Mouse (Mus musculus) limb, embryonic 13.5 days (tissue): ENCODE measurements at regions not wholly inside any gene's neighbourhood (a gene's known extent, or its start where the extent isn't known, plus 50 kb on each side); places are given as distances from the start of the nearest gene placed in this dataset.
A peak's percentile ranks its signal among the peaks of the same experiment; 100 is the strongest.

Source experiments
- ATAC-seq: fragments of 200-750 bp; cut with Nextera tagmentation; 2 replicates; pipeline ENCODE4 v1.8.0; 2017; ENCODE audit warnings: low read depth, moderate number of reproducible peaks, moderate TSS enrichment; ENCODE audit not compliant: low FRiP score
- H3K27ac ChIP-seq: fragments of 300-500 bp; sonication (generic); 2 replicates; pipeline ENCODE4 v1.5.1; 2015; ENCODE audit warnings: inconsistent platforms, mild to moderate bottlenecking, moderate library complexity
- H3K27me3 ChIP-seq: fragments of 300-500 bp; sonication (generic); 2 replicates; pipeline ENCODE4 v1.6.1; 2015; ENCODE audit warnings: mild to moderate bottlenecking, inconsistent platforms
- H3K36me3 ChIP-seq: fragments of 300-500 bp; sonication (generic); 2 replicates; pipeline ENCODE4 v1.6.1; 2015; ENCODE audit warnings: inconsistent platforms, mild to moderate bottlenecking, moderate library complexity
- H3K4me1 ChIP-seq: fragments of 300-500 bp; sonication (generic); 2 replicates; pipeline ENCODE4 v1.6.1; 2015; ENCODE audit warnings: inconsistent platforms
- H3K4me2 ChIP-seq: fragments of 300-500 bp; sonication (generic); replicated peaks from 2 replicates; pipeline ENCODE4 v1.6.1; 2015; ENCODE audit warnings: inconsistent platforms, mild to moderate bottlenecking, moderate library complexity
- H3K4me3 ChIP-seq: fragments of 300-500 bp; sonication (generic); 2 replicates; pipeline ENCODE4 v1.5.1; 2015; ENCODE audit warnings: moderate library complexity, mild to moderate bottlenecking, inconsistent platforms
- H3K9ac ChIP-seq: fragments of 300-500 bp; sonication (generic); 2 replicates; pipeline ENCODE4 v1.6.1; 2015; ENCODE audit warnings: mild to moderate bottlenecking, inconsistent platforms
- H3K9me3 ChIP-seq: fragments of 300-500 bp; sonication (generic); 2 replicates; pipeline ENCODE4 v1.6.1; 2016; ENCODE audit warnings: inconsistent platforms
- WGBS: fragments of 180-500 bp; shearing (Covaris S2); methylation state at CpG from one replicate; pipeline ENCODE4 v1.1.7; 2015; 5-methylcytosine and 5-hydroxymethylcytosine counted together

DNA sequence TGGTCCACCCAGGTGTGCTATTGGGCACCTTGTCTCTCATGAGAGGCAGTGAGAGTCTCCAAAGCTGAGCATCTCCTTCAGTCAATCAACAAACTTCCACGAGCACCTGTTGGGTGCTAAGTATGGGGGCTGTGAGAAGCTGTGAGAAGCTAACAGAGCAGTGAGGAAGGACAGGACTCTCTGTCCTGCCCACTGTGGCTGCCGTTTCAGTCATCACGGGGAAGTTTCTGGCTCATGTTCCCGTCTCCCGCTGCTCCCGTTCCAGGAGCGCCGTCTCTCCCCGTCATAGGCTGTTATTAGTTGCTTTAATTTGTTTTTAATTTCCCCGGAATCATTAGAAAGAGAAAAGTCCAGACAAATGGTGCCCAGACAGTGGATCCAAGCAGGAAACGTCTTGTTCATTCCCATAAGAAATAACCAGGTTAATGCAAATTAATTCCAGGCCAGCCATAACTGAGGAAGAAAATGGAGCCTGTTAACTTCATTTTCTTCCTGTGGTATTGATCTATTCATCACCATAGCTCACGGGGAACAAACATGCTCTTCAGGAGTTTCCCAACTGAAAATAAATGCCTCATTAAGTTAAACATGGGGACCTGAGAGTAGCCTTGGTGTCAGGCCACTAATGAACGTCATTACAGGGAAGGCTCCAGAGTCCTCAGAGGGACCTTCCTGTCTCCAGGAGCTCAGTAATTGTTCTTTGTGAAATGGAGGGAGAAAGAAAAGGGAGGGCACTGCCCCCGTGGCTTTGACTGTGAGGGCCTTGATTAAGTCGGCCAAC lies 70.3 kb downstream of the Matn1 start:
- Histone ChIP-seq H3K27ac (no peak overlapping the region), H3K4me1 (peaks cover 26% of the 10 kb centered on the region)
- WGBS = 22% methylated on average over 15 of the region's 15 CpGs

DNA sequence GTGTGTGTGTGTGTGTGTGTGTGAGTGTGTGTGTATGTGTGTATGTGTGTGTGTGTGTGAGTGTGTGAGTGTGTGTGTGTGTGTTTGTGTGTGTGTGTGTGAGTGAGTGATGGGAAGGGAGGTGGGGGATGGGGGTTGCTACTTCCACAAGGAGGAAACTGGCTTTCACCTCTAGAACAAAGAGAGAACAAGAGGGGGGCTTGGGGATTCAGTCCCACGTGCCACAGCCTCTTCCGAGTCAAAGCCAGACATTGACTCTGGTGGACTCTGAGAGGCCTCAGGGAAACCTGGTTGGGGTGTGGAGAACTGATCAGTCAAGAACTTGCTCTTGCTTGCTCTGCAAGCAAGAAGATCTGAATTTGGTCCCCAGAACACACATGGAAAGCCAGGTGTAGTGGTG lies 71.0 kb downstream of the Matn1 start:
- Histone ChIP-seq H3K27me3 (no peaks in the 10 kb centered on the region), H3K27ac (no peak overlapping the region), H3K4me2 (no peak overlapping the region), H3K4me3 (no peak overlapping the region), H3K9ac (no peak overlapping the region), H3K36me3 (no peaks in the 10 kb centered on the region), H3K9me3 (no peaks in the 10 kb centered on the region), H3K4me1 (peaks cover 27% of the 10 kb centered on the region)
- 29% methylated on average over 2 of the region's 2 CpGs for WGBS
- no peak for ATAC-seq

More for the DNA sequence above, 70.3 kb downstream of the Matn1 start:
- ATAC-seq = no peak
- H3K4me3 ChIP-seq = no peak overlapping the region
- H3K9me3 ChIP-seq = no peaks in the 10 kb centered on the region
- H3K4me2 ChIP-seq = 0 out of 2 replicates have a peak overlapping the region, but pooled peaks have one; percentile 4
- no peak overlapping the region for H3K9ac ChIP-seq
- no peaks in the 10 kb centered on the region for H3K36me3 ChIP-seq
- H3K27me3 ChIP-seq = no peaks in the 10 kb centered on the region

DNA sequence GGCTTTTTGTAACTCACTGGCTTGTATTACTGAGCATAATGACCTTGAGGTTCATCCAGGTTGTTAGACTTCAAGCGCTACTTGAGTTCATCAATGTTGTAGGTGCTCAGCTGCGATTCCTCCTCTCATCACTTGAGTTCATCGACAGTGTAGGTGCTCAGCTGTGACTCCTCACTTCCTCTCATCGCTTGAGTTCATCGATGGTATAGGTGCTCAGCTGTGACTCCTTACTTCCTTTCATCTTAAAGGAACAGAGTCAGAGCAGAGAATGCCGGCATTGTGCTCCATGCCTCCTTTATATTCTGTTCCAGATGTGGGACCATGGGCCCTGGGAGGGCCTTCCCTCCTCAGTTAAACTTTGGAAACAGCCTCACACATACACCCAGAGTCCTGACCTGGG lies 79.4 kb downstream of the Matn1 start:
- Histone ChIP-seq H3K27ac (no peak overlapping the region), H3K4me3 (no peak overlapping the region), H3K4me1 (peaks cover 10% of the 10 kb centered on the region; the same call in 1 of the 2 replicates), H3K27me3 (no peaks in the 10 kb centered on the region), H3K9ac (no peak overlapping the region), H3K9me3 (peaks cover 16% of the 10 kb centered on the region; the same call in 1 of the 2 replicates), H3K4me2 (no peak overlapping the region), H3K36me3 (no peaks in the 10 kb centered on the region)
- WGBS = 48% methylated on average over 6 of the region's 6 CpGs
- ATAC-seq = no peak

DNA sequence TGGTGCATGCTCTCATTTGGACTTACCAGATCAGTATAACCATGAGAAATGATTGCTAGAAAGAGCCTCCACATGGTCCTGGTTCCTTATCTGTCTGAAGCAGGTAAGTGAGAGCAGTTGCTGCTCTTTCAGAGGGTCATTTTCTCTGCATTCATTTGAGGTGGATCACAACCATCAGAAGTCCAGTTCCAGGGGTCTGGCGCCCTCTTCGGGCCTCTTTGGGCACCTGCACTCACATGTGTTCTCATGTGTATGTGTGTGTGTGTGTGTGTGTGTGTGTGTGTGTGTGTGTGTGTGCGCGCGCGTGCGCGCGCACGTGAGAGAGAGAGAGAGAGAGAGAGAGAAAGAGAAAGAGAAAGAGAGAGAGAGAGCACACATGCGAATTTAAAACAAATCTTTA lies 92.1 kb downstream of the Matn1 start:
- Histone ChIP-seq H3K4me3 (no peak overlapping the region), H3K9ac (no peak overlapping the region), H3K27me3 (no peaks in the 10 kb centered on the region), H3K27ac (no peak overlapping the region), H3K4me1 (no peaks in the 10 kb centered on the region), H3K9me3 (no peaks in the 10 kb centered on the region), H3K36me3 (no peaks in the 10 kb centered on the region), H3K4me2 (no peak overlapping the region)
- 90% methylated on average over 11 of the region's 11 CpGs for WGBS
- no peak for ATAC-seq

DNA sequence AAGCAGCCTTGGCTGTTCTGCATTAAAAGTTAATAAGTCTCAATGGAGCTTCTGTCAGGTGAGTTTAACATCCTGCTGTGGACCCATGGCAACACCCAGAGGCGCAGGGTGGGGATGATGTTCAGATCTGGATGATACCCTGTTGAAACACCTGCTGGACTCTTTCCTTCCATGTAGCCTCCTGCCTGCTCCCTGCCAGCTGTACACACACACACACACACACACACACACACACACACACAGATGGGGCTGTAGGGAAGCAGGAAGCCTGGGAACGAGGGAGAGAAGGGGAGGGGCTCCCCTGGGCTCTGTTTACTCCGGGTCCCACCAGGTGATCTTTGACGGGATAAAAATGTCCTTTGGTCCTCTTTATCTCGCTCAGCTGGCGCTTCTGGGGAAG lies 93.0 kb downstream of the Matn1 start:
- no peaks in the 10 kb centered on the region for H3K9me3 ChIP-seq
- no peaks in the 10 kb centered on the region for H3K36me3 ChIP-seq
- WGBS = 14% methylated on average over 6 of the region's 6 CpGs
- no peaks in the 10 kb centered on the region for H3K27me3 ChIP-seq
- H3K4me1 ChIP-seq = no peaks in the 10 kb centered on the region
- H3K4me3 ChIP-seq = no peak overlapping the region
- H3K4me2 ChIP-seq = no peak overlapping the region
- no peak for ATAC-seq
- no peak overlapping the region for H3K27ac ChIP-seq
- peak overlapping the region; percentile 8; the same call in 1 of the 2 replicates for H3K9ac ChIP-seq

DNA sequence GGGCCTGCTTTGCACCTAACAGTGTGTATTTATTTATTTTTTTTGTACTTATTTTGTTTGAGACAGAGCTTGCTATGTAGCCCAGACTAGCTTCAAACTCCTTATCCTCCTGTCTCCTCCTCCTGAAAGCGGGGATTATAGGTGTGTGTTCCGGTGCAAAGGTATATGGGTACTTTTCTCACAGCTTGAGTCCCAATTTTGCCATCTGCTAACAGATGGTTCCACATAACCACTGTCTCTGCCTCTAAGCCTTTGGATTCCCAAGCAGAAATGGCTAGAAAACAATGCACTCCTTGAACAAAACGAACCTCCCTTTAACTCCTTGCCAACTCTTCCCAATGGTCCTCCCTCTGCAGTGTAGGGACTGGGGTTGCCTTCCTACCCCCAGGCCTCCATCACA lies 95.5 kb downstream of the Matn1 start:
- Histone ChIP-seq H3K27me3 (no peaks in the 10 kb centered on the region), H3K27ac (no peak overlapping the region), H3K9ac (no peak overlapping the region), H3K36me3 (no peaks in the 10 kb centered on the region), H3K4me2 (no peak overlapping the region), H3K4me3 (no peak overlapping the region), H3K9me3 (no peaks in the 10 kb centered on the region), H3K4me1 (no peaks in the 10 kb centered on the region)
- ATAC-seq = no peak
- 71% methylated on average over 3 of the region's 3 CpGs for WGBS

DNA sequence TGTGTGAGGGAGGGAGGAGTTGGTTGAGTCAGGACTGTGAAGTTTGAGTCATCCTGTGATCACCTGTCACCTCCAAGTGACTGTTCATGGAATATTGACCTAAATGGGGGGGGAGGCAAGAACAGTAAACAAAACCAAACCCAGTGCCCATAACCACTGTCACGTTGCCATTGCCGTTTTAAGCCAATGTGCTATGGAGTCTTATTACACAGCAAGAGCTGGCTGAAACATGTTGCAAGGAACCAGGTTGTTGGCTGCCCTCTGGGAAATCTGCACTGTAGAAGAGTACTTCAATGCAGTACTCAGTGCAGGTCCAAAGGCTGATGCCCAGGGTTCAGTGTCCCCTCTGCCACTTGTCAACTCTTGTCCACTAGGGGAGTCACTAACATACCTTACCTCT lies 97.0 kb downstream of the Matn1 start:
- ATAC-seq = no peak
- WGBS = 54% methylated on average over 2 of the region's 2 CpGs

DNA sequence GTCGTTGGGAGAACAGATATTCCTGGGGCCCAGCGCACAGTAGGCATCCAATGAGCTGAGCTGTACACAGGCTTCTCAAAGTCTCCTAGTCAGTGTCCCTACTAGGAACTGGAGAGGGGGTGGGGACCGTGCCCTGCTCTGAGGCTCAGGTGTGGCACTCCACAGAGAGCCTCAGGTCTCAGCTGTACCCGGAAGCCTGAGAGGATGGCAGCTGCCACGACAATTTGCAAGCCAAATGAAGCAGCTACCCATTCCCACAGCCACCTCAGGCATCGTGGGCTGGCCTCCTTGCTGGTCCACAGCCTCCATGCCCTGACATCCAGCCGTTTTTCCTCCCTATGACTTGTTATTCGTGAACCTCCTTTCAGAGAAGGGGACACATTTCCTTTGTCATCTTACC lies 101.9 kb downstream of the Matn1 start:
- Histone ChIP-seq H3K36me3 (no peaks in the 10 kb centered on the region), H3K4me1 (no peaks in the 10 kb centered on the region), H3K27ac (no peak overlapping the region), H3K9ac (no peak overlapping the region), H3K9me3 (no peaks in the 10 kb centered on the region), H3K4me2 (no peak overlapping the region), H3K4me3 (no peak overlapping the region), H3K27me3 (no peaks in the 10 kb centered on the region)
- ATAC-seq = no peak
- WGBS = 53% methylated on average over 8 of the region's 8 CpGs

More for the DNA sequence above, 97.0 kb downstream of the Matn1 start:
- Histone ChIP-seq H3K9me3 (no peaks in the 10 kb centered on the region), H3K9ac (no peak overlapping the region), H3K27ac (no peak overlapping the region), H3K4me1 (no peaks in the 10 kb centered on the region), H3K4me3 (no peak overlapping the region), H3K36me3 (no peaks in the 10 kb centered on the region), H3K4me2 (no peak overlapping the region), H3K27me3 (no peaks in the 10 kb centered on the region)

DNA sequence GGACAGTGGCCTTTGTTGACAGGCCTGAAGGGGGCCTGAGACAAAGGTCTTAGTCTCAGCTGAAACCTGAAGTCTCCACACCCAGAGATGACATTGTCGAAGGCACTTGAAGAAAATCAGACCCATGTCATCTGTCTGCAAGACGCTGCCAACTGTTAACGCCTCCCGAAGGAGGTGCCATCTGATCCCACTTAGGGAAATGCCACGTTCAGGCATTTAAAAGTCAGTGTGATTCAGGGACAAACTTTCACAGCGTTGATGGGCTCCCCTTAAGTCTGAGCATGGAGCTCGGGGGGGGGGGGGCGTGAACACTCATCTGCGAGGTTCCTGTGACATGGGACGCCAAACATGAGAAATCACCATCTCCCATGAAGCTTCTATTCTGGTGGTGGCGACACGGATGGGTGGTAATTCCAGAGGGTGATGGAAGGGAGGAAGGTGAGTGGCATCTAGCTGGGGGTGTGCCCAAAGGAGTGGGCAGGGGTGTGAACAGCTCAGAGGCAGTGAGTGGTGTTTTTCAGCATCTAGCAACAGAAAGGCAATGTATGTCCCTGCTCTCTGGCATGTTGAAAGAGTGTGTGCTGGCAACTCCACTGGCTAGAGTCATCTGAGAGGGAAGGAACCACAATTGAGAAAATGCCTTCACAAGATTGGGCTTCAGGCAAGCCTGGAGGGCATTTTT lies 102.9 kb downstream of the Matn1 start:
- Histone ChIP-seq H3K9me3 (no peaks in the 10 kb centered on the region), H3K27ac (no peak overlapping the region), H3K27me3 (no peaks in the 10 kb centered on the region), H3K4me3 (no peak overlapping the region), H3K9ac (no peak overlapping the region), H3K4me1 (no peaks in the 10 kb centered on the region), H3K4me2 (no peak overlapping the region), H3K36me3 (no peaks in the 10 kb centered on the region)
- WGBS = 44% methylated on average over 12 of the region's 12 CpGs
- ATAC-seq = no peak

DNA sequence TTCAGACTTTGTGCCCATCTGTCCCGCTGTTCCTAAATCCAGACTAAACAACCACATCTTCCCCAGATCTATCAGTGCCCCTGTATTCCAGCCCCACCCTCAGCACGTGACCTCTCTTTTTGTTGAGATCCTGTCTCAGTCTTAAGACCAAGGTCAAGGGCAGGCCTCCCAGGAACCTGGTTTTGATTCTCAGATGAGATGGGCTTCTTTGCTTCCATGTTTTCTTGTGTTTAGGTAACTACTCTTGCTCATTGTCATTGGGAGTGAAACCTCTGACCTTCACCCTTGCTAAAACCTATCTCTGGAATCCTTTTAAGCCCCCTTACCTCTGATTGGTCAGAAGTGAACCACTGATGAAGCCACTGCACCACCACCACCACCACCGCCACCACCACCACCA lies 112.1 kb downstream of the Matn1 start:
- H3K4me1 ChIP-seq = peaks cover 8% of the 10 kb centered on the region
- no peak overlapping the region for H3K4me3 ChIP-seq
- H3K9ac ChIP-seq = no peak overlapping the region
- H3K36me3 ChIP-seq = no peaks in the 10 kb centered on the region
- no peak overlapping the region for H3K4me2 ChIP-seq
- whole genome bisulfite sequencing = 82% methylated on average over 3 of the region's 3 CpGs
- ATAC-seq = no peak
- peaks cover 8% of the 10 kb centered on the region for H3K9me3 ChIP-seq
- no peak overlapping the region for H3K27ac ChIP-seq
- H3K27me3 ChIP-seq = no peaks in the 10 kb centered on the region

DNA sequence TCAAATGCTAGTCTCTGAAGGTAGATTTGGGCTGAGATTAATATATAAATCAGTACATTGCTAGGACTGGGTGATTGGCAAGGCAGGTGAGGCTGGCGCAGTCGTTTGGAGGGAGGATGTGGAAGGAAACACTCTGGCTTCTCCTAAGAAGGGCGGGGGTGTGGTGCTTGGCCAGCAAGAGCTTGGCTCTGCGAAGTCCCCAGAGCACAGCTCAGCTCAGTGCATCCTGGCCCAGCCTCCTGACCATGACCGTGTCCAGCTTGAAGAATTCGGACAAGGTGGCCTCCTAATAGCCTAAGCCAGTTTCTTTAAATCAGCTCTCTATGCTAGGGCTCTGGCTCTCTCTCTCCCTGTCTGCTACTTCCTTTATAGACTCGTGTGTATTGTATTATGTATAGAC lies 115.4 kb downstream of the Matn1 start:
- Histone ChIP-seq H3K9me3 (no peaks in the 10 kb centered on the region), H3K4me3 (no peak overlapping the region), H3K27ac (no peak overlapping the region), H3K27me3 (no peaks in the 10 kb centered on the region; the same call in 1 of the 2 replicates), H3K4me1 (peaks cover 8% of the 10 kb centered on the region), H3K4me2 (no peak overlapping the region), H3K9ac (no peak overlapping the region), H3K36me3 (no peaks in the 10 kb centered on the region)
- no peak for ATAC-seq
- 54% methylated on average over 7 of the region's 7 CpGs for WGBS

DNA sequence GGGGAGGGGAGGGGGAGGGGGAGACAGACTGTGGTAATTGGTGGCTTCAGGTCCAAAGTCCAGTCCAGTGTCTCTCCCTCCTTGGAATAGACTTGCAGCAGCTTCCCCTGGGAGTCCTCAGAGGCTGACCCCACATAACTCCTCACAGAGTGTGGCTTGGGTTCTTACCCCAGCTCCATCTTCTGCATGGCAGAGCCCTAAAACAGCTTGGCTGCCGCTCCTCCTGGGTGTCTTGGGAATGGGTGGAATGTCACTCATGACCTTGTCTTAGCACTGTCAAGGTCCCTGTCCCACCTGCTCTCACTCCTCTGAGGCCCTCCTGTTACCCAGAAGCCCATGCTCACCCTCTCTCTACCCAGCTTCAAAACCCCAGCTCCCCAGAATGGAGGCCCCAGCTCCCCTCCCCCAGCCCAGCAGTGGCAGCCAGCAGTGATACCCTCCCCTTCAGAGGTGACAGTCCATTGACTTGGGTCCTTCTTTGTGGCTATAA lies 116.1 kb downstream of the Matn1 start:
- WGBS = 58% methylated on average over 1 of the region's 1 CpGs
- Histone ChIP-seq H3K4me2 (no peak overlapping the region), H3K27me3 (no peaks in the 10 kb centered on the region; the same call in 1 of the 2 replicates), H3K36me3 (no peaks in the 10 kb centered on the region), H3K9me3 (no peaks in the 10 kb centered on the region), H3K4me1 (peaks cover 8% of the 10 kb centered on the region), H3K9ac (no peak overlapping the region), H3K4me3 (no peak overlapping the region), H3K27ac (no peak overlapping the region)
- no peak for ATAC-seq
